Mouse (Mus musculus) testis, postnatal 10 days (tissue): ENCODE measurements around the gene Upk3bl.

ENCODE experiments used
- DNase-seq: peaks from one replicate; pipeline ENCODE4 v3.0.0; 2021; ENCODE audit warnings: low spot score

Gene Upk3bl

GRCm38 (mm10) chr5:136054301-136055077 is at the start of gene Upk3bl:
Upk3bl (plus strand) TSS chr5:136054492.
- no peak for DNase-seq

GRCm38 (mm10) chr5:136004537-136004936 is 49.8 kb upstream of the Upk3bl start:
- DNase-seq: no peak

DNA sequence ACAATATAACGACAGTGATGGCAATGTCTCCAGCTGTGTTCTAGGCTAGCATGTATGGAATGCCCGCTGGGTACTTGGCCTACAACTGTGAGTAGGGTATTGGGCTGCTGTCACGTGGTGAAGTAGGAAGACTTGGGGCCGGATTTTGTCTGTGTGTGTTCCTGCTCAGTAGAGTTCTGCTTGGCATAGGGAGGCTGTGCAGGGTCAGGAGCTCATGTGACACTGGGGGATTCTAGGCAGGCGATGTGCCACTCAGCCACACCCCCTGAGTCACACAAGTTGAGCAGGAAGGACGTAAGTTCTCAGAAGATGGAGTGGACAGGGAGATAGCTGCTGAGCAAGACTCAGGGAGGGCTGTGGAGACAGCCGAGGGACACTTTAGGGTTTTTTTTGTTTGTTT is 46.5 kb upstream of the Upk3bl start:
- DNase-seq: no peak

- peak; percentile 73 for DNase-seq
Observed at GRCm38 (mm10) chr5:136014877-136015276, 39.4 kb upstream of the Upk3bl start.

- no peak for DNase-seq
Observed at GRCm38 (mm10) chr5:136015586-136015985, 38.7 kb upstream of the Upk3bl start.

GRCm38 (mm10) chr5:136016014-136016876 is 38.0 kb upstream of the Upk3bl start:
- DNase-seq: peak; percentile 74

DNA sequence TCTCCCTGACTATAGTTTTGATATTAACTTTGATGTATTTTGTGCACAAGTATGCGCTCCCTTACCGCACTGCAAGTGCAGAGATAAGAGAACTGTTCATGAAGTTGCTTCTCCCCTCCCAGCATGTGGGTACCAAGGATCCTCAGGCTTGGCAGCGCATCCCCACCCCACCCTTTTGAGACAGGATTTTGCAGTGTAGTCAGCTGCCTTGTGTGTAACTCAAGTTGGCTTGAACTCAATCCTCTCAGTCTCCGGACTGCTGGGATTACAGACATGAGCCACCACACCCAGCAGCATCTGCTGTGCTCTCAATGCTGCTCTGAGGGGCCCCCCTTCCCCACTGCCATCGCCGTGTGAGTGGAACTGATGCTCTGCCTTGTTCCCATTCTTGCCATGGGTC is 37.0 kb upstream of the Upk3bl start:
- no peak for DNase-seq

- no peak for DNase-seq
Observed at GRCm38 (mm10) chr5:136018726-136019125, 35.6 kb upstream of the Upk3bl start.

- DNase-seq: no peak
Observed at GRCm38 (mm10) chr5:136019907-136020306, 34.4 kb upstream of the Upk3bl start.

- DNase-seq: no peak
Observed at GRCm38 (mm10) chr5:136025712-136026111, 28.6 kb upstream of the Upk3bl start.

GRCm38 (mm10) chr5:136026859-136027258 is 27.4 kb upstream of the Upk3bl start:
- no peak for DNase-seq

DNA sequence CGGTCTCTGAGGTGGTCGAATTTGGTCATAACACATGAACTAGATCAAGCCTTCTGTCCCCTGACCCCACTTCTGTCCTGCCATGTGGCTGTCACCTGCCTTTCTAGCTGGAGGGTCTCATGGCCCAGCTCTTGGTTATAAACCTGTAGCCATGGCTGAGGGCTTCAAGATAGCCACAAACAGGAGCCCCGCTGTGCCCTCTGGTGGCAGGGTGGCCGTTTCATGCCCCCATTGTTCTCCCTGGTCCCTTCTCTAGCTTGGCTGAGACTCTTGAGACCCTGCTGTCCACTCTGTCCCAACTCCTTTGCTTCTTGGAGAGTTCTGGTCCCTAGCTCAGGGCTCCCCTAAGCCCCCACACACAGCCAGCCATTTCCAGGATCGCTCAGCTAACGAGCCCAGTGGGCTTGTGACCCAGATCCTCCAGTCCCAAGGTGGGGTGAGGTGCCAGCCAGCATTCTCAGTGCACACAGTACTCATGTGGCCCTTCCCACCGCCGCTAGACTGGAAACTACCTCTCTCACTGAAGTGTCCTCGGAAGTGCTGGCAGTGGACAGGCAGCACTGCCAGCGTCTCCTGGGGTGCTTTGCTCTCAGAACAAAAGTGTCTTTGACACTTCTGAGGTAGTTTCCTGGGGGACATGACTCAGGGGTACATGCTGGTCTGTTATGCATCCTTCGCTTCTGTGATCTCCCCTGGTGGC is 26.5 kb upstream of the Upk3bl start:
- DNase-seq: no peak

- no peak for DNase-seq
Observed at GRCm38 (mm10) chr5:136034868-136035267, 19.4 kb upstream of the Upk3bl start.

DNA sequence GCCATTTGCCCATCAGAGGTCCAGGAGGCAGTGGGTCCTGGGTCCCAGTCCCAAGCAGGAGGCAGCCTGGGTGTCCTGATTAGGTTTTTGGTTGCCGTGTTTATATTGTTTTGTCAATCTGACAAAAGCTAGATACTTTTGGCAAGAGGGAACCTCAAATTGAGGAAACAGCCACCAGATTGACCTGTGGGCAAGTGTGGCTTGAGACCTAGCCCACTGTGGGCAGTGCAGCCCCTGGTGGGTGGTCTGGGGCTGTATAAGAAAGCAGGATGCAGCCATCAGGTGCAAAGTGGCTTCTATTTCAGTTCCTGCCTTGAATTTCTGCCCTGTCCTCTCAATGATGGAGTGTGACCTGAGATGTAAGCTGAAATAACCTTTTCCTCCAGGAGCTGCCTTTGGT is 19.0 kb upstream of the Upk3bl start:
- no peak for DNase-seq

DNA sequence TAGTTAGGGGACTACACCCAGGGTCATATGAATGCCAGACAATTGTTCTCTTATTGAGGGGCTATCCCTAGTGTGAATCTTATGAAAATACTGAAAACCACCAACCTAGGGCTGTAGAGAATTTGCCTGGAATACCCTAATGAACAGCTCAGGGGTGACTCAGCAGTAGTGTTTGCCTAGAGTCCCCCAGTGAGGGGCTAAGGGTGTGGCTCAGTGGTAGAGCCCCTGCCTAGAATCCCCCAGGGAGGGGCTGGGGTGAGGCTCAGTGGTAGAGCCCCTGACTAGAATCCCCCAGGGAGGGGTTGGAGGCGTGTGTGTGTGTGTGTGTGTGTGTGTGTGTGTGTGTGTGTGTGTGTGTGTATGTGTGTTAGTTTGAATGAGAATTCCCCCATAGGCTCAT is 17.6 kb upstream of the Upk3bl start:
- no peak for DNase-seq

GRCm38 (mm10) chr5:136038258-136039214 is 15.8 kb upstream of the Upk3bl start, which contains the start of gene Upk3b:
Upk3b (plus strand) TSS chr5:136038496.
- no peak for DNase-seq

- DNase-seq: no peak
Observed at GRCm38 (mm10) chr5:136040210-136040609, 14.1 kb upstream of the Upk3bl start.

DNA sequence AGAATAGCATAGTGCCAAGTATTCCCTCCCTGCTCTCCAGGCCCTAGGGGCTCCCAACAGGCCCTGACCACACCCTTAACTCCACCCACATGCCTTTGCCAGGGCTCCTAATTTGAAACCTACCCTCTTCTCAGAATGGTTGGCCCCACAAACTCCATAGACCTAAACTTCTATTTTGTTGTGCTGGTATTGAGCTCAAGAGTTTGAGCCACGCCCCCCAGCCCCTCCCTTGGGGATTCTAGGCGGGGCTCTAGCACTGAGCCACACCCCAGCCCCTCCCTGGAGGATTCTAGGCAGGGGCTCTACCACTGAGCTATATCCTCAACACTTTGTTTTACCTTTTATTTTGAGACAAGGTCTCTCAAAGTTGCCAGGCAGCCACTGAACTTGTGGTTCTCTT is 13.0 kb upstream of the Upk3bl start:
- peak; percentile 63 for DNase-seq

DNA sequence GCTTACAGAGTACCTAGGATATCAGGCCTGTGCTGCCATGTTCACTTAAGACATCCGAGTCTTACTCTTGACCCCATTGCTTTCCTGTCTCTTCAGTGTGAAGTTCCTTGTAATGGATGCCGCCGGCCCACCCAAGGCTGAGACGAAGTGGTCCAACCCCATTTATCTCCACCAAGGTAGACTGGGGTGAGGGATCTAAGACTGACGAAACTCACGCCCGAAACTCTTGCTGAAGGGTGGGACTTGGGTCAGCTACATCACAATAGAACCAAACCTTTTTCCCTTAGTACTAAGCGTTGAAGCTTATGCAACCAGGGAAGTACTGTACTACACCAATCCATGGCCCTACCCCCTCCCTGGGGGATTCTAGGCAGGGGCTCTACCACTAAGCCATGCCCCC is 12.6 kb upstream of the Upk3bl start:
- no peak for DNase-seq

DNA sequence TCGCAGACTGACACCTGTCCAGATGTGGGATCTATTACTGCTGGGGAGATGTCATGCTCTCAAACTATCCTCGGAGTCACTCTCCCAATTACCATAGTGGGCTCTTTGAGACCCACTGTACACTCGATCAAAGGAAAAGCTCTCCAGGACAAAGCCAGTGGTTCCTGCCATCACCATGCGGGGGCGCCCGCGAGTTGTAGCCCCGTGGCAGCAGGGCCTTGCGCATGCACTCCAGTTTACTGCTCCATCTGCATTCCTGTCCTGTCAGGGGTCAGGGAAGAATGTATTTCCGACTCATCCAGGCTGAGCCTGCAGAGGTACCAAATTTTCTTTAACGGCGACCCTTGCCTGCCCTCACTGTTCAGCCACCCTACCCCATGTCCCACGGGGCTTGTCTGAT is 9.4 kb upstream of the Upk3bl start:
- peak; percentile 59 for DNase-seq

DNA sequence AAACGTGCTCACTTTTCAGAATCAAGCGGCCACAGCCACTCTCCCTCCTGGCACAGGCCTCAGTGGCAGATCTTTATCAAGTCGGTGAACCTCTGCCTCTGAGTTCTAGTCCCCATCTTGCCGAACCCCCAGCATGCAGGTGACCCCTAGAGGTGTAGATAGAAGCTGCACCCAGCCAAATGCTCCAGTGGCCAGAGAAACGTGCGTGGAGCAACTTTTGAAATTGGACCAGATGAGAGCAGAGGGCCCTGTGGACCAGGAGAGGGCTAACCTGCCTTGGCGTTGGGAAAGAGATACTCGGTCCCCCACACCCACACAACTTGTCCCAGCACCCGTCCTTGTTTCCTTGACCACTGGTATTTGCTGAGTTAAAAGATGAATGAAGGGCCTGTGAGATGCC is 8.9 kb upstream of the Upk3bl start:
- DNase-seq: no peak
